Mouse (Mus musculus): ENCODE results near the gene Ece1.

The Ece1 gene

DNA sequence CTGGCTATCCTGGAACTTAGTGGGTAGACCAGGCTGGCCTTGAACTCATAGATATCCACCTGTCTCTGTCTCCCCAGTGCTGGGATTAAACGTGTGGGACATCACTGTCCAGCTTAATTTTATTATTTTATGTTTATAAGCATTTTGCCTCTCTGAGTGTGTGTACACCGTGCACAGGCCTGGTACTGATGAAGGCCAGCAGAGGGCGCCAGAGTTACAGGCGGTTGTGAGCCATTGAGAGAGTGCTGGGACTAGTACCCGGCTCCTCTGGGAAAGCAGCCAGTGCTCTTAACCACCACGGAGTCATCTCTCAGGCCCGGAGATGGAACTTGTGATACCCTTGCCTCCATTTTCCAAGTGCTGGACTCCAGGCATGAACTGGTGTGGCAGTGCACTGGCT lies 4.9 kb upstream of the Ece1 start:
- DNase-seq, result peak; percentile 52

GRCm38 (mm10) chr4:137858371-137858770 lies 3.7 kb upstream of the Ece1 start:
- no peak for DNase-seq

GRCm38 (mm10) chr4:137861461-137862011 lies 501 bp upstream of the Ece1 start:
- DNase-seq, result peak; percentile 41

GRCm38 (mm10) chr4:137862516-137863240 lies 641 bp downstream of the Ece1 start:
- DNase-seq, result no peak

- DNase-seq, result no peak
Measured at GRCm38 (mm10) chr4:137864031-137864430, 2.0 kb downstream of the Ece1 start.

GRCm38 (mm10) chr4:137864769-137865168 lies 2.7 kb downstream of the Ece1 start:
- no peak for DNase-seq

GRCm38 (mm10) chr4:137865221-137865641 lies 3.2 kb downstream of the Ece1 start:
- DNase-seq, result no peak

- DNase-seq, result peak; percentile 28
Measured at GRCm38 (mm10) chr4:137866206-137866863, 4.3 kb downstream of the Ece1 start.

DNA sequence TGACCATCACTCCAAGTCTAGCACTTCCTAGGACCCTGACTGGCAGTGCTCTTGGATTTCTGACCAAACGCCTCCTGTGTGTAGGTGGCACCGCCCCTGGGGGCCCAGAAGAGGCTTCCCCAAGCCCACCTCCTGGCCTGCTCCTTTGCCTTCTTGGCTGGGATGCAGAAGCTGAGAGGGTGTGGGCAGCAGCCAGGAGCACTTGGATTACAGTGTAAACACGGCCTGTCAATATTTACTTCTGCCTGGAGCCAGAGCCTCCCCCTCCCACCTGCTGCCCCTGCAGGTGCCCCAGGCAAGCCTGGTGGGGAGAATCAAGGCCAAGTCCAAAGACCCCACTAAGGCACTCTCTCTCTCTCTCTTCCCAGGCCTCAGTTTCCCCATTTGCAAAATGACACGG lies 5.2 kb downstream of the Ece1 start:
- no peak for DNase-seq

DNA sequence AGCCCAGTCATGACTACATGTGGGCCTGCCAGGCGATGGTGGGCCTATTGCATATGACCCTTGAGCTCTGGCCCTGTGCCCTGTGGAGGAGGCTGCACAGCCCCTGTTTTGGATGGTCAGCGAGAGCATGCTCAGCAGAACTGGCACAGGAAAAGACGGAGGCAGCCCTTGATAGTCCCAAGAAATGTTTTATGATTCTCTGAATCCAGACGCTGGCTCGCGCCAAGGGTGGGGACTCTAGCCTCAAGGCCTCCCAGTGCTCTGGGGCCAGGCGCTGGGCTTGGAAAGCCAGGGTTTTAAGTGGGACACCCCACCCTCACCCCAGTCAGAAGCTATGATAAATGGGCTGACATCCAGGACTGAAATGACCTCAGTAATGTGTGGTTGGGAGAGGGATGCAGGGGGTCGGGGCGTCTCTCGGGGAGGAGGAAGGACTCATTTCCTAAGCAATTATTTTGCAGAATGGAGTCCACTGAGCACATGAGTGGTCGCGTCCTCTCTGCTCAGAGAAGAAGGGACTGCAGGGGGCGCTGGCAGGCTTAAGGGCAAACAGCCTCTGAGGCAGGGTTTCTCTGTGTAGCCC lies 5.7 kb downstream of the Ece1 start:
- no peak for DNase-seq

GRCm38 (mm10) chr4:137869667-137870274 lies 7.7 kb downstream of the Ece1 start:
- DNase-seq, result no peak

DNA sequence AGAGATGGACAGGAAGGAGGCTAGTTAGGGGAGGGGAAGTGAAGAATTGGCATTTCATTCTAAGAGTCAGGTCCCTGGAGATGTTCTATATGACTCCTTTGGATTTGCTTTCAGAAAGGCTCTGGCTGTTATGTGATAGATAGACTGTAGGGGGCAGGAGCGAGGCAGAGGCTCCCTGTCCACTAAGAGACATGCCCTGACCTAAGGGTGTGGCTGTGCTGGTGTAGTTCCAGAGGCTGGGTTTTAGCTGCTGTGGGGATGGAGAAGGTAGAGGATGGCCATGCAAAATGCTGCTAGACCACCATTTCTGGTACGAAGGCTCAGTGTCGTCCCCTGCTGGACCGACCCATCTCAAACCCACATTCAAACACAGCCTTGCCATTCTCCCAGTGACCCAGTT lies 8.9 kb downstream of the Ece1 start:
- no peak for DNase-seq

GRCm38 (mm10) chr4:137871431-137871830 lies 9.4 kb downstream of the Ece1 start:
- DNase-seq, result no peak

- DNase-seq, result no peak
Measured at GRCm38 (mm10) chr4:137874337-137874736, 12.3 kb downstream of the Ece1 start.

DNA sequence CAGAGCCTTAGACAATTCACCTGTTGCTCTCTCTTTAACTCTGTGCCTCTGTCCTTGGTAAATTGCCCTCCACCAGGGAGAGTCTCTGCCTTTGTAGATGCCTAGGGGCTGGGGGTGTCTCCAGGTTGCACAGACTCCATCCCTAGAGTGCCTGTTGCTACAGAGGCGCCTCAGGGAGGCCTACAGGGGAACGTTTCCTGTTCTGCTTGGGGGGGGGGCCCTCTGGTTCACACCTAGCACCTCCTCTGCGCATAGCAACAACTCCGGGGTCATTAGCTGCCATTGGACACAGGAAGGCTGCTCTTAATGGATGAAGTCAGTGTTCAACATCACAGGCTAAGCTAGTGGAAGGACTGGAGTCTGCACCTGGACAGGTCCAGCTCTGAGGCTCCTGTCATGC lies 12.8 kb downstream of the Ece1 start:
- no peak for DNase-seq

- DNase-seq, result no peak
Measured at GRCm38 (mm10) chr4:137875466-137876092, 13.5 kb downstream of the Ece1 start.

DNA sequence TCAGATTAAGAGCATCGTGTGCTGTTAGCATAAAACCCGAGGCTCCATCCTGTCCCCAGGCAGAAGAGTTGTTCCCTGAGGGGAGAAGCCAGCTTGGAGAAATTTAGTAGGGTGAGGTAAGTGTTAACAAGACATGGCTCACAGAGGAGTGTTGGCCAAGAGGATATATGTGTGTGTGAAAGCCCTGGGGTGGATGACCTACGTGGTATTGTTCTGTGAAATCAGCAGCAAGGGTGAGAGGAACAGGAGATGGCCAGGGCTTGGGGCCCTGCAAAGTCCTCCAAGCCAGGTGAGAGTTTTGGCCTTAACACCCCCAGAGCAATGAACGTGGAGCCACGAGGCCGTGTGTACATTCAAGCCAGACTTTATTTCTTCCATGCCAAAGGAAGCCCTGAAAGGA lies 14.8 kb downstream of the Ece1 start:
- no peak for DNase-seq

DNA sequence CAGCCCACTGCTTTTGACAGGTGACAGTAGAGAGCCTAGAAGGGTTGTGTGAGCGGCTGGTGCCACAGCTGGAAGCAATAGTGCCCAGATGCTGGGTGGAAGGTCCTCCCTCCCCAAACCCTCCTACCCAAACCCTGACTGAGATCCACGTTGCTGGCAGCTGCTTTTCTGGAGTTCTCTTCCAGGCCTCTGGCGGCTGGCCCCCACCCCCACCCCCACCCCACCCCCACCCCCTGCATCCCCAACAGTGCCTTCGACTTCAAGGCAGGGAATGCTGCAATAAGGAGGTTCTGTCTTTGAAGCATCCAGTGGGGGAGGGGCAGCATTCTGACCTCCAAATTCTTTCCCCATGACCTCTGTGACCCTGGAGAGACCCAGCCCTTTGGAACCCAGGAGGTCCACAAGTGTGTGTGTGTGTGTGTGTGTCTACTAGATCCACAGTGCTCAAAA lies 15.4 kb downstream of the Ece1 start:
- DNase-seq, result no peak

GRCm38 (mm10) chr4:137879383-137880156 lies 17.5 kb downstream of the Ece1 start:
- no peak for DNase-seq

DNA sequence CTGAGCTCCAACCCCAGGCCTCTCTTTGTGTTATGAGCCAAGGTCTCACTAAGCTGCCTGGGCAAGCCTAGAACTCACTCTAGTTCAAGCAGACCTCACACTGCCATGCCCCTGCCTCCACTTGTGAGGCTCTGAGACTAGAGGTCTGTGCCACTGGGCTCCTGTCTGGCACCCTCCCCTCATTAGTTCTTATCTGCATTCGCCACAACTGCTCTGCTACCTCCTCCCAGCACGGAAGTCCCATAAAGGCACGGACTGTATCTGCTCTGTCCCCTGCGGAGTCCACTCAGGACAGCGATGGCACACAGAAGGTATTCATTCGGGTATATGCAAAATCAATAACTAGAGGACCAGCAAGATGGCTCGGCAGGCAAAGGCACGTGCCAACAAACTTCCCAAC lies 19.4 kb downstream of the Ece1 start:
- DNase-seq, result no peak

GRCm38 (mm10) chr4:137882663-137883062 lies 20.6 kb downstream of the Ece1 start:
- no peak for DNase-seq

DNA sequence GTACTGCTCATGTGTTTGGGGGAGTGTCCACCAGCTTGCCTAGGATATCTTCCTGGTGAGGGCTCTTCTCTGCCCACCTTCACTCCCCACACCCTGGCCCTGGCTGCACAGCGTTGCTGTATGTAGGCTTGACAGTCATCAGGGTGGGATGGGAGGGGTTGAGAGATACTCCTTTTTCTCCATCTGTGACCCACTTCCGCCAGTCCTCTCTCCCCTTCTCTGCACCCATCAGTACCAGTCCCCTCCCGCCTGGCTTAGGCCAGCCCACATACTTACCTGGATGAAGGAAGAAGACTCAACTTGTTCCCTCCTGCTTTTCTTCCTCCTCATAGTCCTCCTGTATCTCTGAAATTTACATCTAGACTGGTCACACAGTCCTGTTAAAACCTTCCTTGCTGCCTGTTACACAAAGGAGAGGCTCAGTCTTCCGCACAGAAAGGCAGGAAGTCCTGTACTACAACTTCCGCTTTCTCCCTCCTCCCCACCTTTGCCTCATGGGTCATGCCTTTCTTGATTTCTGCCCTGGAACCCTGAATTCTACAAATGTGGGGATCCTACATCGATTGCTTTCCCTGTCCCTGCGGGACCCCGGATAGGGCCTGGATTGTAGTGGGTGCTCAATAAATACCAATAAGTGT lies 21.6 kb downstream of the Ece1 start:
- no peak for DNase-seq
